Mouse (Mus musculus) C2C12 (cell line): ENCODE data around the gene Pycard. TPM values are rescaled to one million over a fixed set of nuclear protein-coding genes. Genes with fewer than 3 reads are reported as not detected.
"Not testable (repeated sequence)": the region's sequence is repeated elsewhere in the genome, so short reads cannot be mapped to it uniquely, and the experiment has no call there.

Source experiments
- H3K27me3 ChIP-seq: one replicate; pipeline ENCODE4 v1.6.1; 2011; ENCODE audit not compliant: control insufficient read depth, insufficient read depth, insufficient read length
- H3K36me3 ChIP-seq: one replicate; pipeline ENCODE4 v1.6.1; 2011; ENCODE audit not compliant: control insufficient read depth, insufficient read depth
- H3K4me3 ChIP-seq: one replicate; pipeline ENCODE4 v1.5.1; 2011; ENCODE audit warnings: mild to moderate bottlenecking, control low read depth; ENCODE audit not compliant: poor library complexity, insufficient read depth, severe bottlenecking
- H3K79me2 ChIP-seq: one replicate; pipeline ENCODE4 v1.6.1; 2011; ENCODE audit not compliant: control insufficient read depth, insufficient read depth
- H3K79me3 ChIP-seq: one replicate; pipeline ENCODE4 v1.6.1; 2011; ENCODE audit warnings: low read depth, control low read depth
- H3ac ChIP-seq: one replicate; pipeline ENCODE3; 2011; ENCODE audit warnings: low read depth; ENCODE audit not compliant: control insufficient read depth, insufficient read length
- CEBPB ChIP-seq: IDR thresholded peaks from one replicate; pipeline ENCODE4 v1.6.1; 2011; ENCODE audit warnings: low read depth, mild to moderate bottlenecking, control low read depth, moderate library complexity
- CTCF ChIP-seq: IDR thresholded peaks from one replicate; pipeline ENCODE4 v1.5.1; 2011; ENCODE audit not compliant: control insufficient read depth, insufficient read depth, insufficient read length
- FOSL1 ChIP-seq: IDR thresholded peaks from one replicate; pipeline ENCODE4 v1.8.0; 2011; ENCODE audit warnings: mild to moderate bottlenecking, low read length; ENCODE audit not compliant: poor library complexity, insufficient read depth, severe bottlenecking
- MAX ChIP-seq: IDR thresholded peaks from one replicate; pipeline ENCODE4 v1.6.1; 2011; ENCODE audit warnings: mild to moderate bottlenecking, control low read depth
- MYOD1 ChIP-seq: IDR thresholded peaks from one replicate; pipeline ENCODE4 v1.6.1; 2011; ENCODE audit warnings: low read depth; ENCODE audit not compliant: control insufficient read depth, insufficient read length
- MYOG ChIP-seq: IDR thresholded peaks from one replicate; pipeline ENCODE4 v1.6.1; 2011; ENCODE audit not compliant: control insufficient read depth, insufficient read length; ENCODE audit errors: extremely low read depth
- USF1 ChIP-seq: IDR thresholded peaks from one replicate; pipeline ENCODE4 v1.6.1; 2011; ENCODE audit warnings: low read depth, mild to moderate bottlenecking, control low read depth, moderate library complexity
- polyA plus RNA-seq: library from polyadenylated mRNA; unstranded; fragments of >200 nt; fragmentation: generic; extraction: Trizol; gene quantifications from one replicate; pipeline ENCODE4 v1.2.1, GENCODE M21; 2012; ENCODE audit warnings: missing spikeins

The Pycard gene
- polyA plus RNA-seq, 1 experiment, result 0.16 TPM

GRCm38 (mm10) chr7:127946470-127947023 lies 47.1 kb downstream of the Pycard start, which contains the start of gene Prss36:
TSS of gene Prss36 (minus strand) at chr7:127946725.
- H3K36me3 ChIP-seq, result no peaks in the 10 kb centered on the region
- H3ac ChIP-seq, result no peak within 1 kb of the TSS
- H3K79me2 ChIP-seq, result no peaks in the 10 kb centered on the region
- H3K79me3 ChIP-seq, result no peaks in the 10 kb centered on the region
- peaks cover 30% of the 10 kb centered on the region for H3K27me3 ChIP-seq
- TF ChIP-seq USF1 (no peak), MYOD1 (no peak)
- no peak within 1 kb of the TSS for H3K4me3 ChIP-seq

- H3K4me3 ChIP-seq, result no peak overlapping the region
- H3K27me3 ChIP-seq, result peaks cover 30% of the 10 kb centered on the region
- TF ChIP-seq USF1 (no peak), FOSL1 (no peak), MAX (no peak), CTCF (no peak), MYOD1 (no peak), MYOG (no peak), CEBPB (no peak)
- no peaks in the 10 kb centered on the region for H3K36me3 ChIP-seq
- H3ac ChIP-seq, result no peak overlapping the region
- no peaks in the 10 kb centered on the region for H3K79me3 ChIP-seq
- no peaks in the 10 kb centered on the region for H3K79me2 ChIP-seq
Observed at GRCm38 (mm10) chr7:127944614-127945013, 49.1 kb downstream of the Pycard start.

GRCm38 (mm10) chr7:127942097-127942496 lies 51.6 kb downstream of the Pycard start:
- not testable (repeated sequence) for H3K79me3 ChIP-seq, H3K36me3 ChIP-seq, H3ac ChIP-seq, H3K79me2 ChIP-seq, H3K4me3 ChIP-seq
- peaks cover 30% of the 10 kb centered on the region for H3K27me3 ChIP-seq

Other genes with a start within 250 kb of the Pycard start
- gene Fbxl19, start 249.3 kb downstream of the Pycard start, polyA plus RNA-seq, result 26.9 TPM
- gene Orai3, start 224.1 kb downstream of the Pycard start, polyA plus RNA-seq, result 15.0 TPM
- 20.9 TPM for gene Setd1a, start 217.2 kb downstream of the Pycard start, polyA plus RNA-seq
- gene Gm49388, start 208.3 kb downstream of the Pycard start, polyA plus RNA-seq, result 1.4 TPM
- gene Hsd3b7, start 193.3 kb downstream of the Pycard start, polyA plus RNA-seq, result 8.3 TPM
- 50.8 TPM for gene Stx4a, start 169.6 kb downstream of the Pycard start, polyA plus RNA-seq
- 0.01 TPM for gene Stx1b, start 169.3 kb downstream of the Pycard start, polyA plus RNA-seq
- 15.2 TPM for gene Zfp646, start 117.6 kb downstream of the Pycard start, polyA plus RNA-seq
- gene Zfp668, start 117.0 kb downstream of the Pycard start, polyA plus RNA-seq, result 12.1 TPM
- gene Prss53, start 102.9 kb downstream of the Pycard start, polyA plus RNA-seq, result 0.50 TPM
- not detected for gene Gm21974, start 98.4 kb downstream of the Pycard start, polyA plus RNA-seq
- 82.3 TPM for gene Vkorc1, start 98.2 kb downstream of the Pycard start, polyA plus RNA-seq
- gene Bckdk, start 89.8 kb downstream of the Pycard start, polyA plus RNA-seq, result 52.4 TPM
- gene Kat8, start 81.4 kb downstream of the Pycard start, polyA plus RNA-seq, result 18.7 TPM
- gene Prss8, start 63.8 kb downstream of the Pycard start, polyA plus RNA-seq, result not detected
- 4.7 TPM for gene Prss36, start 47.1 kb downstream of the Pycard start, polyA plus RNA-seq
- 468 TPM for gene Fus, start 26.4 kb downstream of the Pycard start, polyA plus RNA-seq
- 0.83 TPM for gene Trim72, start 10.1 kb upstream of the Pycard start, polyA plus RNA-seq
- not detected for gene Itgam, start 68.8 kb upstream of the Pycard start, polyA plus RNA-seq
- not detected for gene Gm49368, start 68.8 kb upstream of the Pycard start, polyA plus RNA-seq
- gene Itgax, start 135.7 kb upstream of the Pycard start, polyA plus RNA-seq, result not detected
- gene Itgad, start 160.5 kb upstream of the Pycard start, polyA plus RNA-seq, result not detected
- gene Cox6a2, start 212.5 kb upstream of the Pycard start, polyA plus RNA-seq, result 1.9 TPM
- gene Armc5, start 243.5 kb upstream of the Pycard start, polyA plus RNA-seq, result 16.7 TPM
- gene 9130023H24Rik, start 244.2 kb upstream of the Pycard start, polyA plus RNA-seq, result 2.1 TPM